Mouse (Mus musculus) lung, adult 10 weeks (tissue): ENCODE measurements around the gene Secisbp2l. TPM values are rescaled to one million over a fixed set of nuclear protein-coding genes. Genes with fewer than 3 reads are reported as not detected.

Experiments
- polyA plus RNA-seq: library from polyadenylated mRNA; stranded (reverse); fragments of 350-450 nt; fragmentation: Illumina TruSeq; extraction: RNeasy Lipid Tissue Mini Kit (QIAGEN cat#74804); gene quantifications from one replicate; pipeline ENCODE4 v1.2.3, GENCODE M21; 2014; ENCODE audit warnings: low read depth, low replicate concordance; ENCODE audit not compliant: insufficient read depth

Gene Secisbp2l
- 24.1 TPM for polyA plus RNA-seq

DNA sequence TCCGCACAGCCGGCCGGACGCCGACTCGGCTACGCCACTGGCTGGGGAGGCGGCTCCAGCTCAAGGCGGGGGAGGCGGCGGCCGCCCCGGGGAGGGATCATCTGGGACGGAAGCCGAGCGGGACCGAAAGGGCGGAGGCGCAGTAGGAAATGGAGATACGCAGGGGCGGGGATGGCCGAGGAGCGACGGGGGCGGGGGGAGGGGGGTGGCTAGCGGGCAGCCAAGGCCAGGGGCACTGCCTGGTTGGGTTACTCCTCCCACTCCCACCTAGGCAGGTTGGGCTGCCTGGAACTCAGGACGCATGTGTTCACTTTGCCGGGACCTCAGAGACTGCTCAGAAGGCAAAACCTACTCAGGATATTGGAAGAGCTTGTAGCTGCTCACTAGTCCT, at the start of gene Secisbp2l:
Gene Secisbp2l, minus strand, starts transcription at position 152 of the 391 bp plus-strand sequence.

DNA sequence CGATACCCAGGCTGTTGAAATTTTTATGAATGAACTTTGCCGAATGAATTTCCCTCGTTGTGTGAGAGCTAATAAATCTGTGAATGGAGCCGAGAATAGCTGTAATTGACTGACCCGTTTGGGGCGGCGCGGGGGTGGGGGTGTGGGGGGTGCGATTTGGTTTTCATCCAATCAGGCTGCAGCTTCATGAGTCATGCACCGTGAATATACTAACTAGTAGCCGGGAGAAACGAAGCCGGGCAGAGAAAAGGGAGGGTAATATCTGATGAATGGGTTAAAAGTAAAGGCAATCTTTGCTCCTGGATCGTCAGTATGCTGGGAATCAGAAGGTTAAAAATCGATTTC, 58.6 kb downstream of the Secisbp2l start, which contains the start of gene Shc4:
Gene Shc4, minus strand, starts transcription at position 63 of the 345 bp plus-strand sequence.

Other genes starting within 250 kb of the Secisbp2l start
- 1.1 TPM for gene Cep152, start 157.8 kb downstream of the Secisbp2l start, polyA plus RNA-seq
- 76.8 TPM for gene Eid1, start 109.8 kb downstream of the Secisbp2l start, polyA plus RNA-seq
- gene Shc4, start 58.7 kb downstream of the Secisbp2l start, polyA plus RNA-seq, result 0.21 TPM
- gene Galk2, start 76.2 kb upstream of the Secisbp2l start, polyA plus RNA-seq, result 21.2 TPM
- 38.1 TPM for gene Cops2, start 76.3 kb upstream of the Secisbp2l start, polyA plus RNA-seq